Mouse (Mus musculus) gastrocnemius, adult 18-20 months (tissue): Measurements from ENCODE around the gene Flt1. TPM values are rescaled to one million over a fixed set of nuclear protein-coding genes. Genes with fewer than 3 reads are reported as not detected.

Experiments used
- DNase-seq: peaks from one replicate; pipeline ENCODE4 v3.0.0; 2021; ENCODE audit warnings: low spot score
- total RNA-seq, 2 experiments: library from RNA; stranded (reverse); gene quantifications; 2 replicates each; pipeline ENCODE4 v1.2.3; 2021

Flt1 gene
- total RNA-seq, 2 experiments from 2014 or later, result 25.8 to 28.7 TPM

DNA sequence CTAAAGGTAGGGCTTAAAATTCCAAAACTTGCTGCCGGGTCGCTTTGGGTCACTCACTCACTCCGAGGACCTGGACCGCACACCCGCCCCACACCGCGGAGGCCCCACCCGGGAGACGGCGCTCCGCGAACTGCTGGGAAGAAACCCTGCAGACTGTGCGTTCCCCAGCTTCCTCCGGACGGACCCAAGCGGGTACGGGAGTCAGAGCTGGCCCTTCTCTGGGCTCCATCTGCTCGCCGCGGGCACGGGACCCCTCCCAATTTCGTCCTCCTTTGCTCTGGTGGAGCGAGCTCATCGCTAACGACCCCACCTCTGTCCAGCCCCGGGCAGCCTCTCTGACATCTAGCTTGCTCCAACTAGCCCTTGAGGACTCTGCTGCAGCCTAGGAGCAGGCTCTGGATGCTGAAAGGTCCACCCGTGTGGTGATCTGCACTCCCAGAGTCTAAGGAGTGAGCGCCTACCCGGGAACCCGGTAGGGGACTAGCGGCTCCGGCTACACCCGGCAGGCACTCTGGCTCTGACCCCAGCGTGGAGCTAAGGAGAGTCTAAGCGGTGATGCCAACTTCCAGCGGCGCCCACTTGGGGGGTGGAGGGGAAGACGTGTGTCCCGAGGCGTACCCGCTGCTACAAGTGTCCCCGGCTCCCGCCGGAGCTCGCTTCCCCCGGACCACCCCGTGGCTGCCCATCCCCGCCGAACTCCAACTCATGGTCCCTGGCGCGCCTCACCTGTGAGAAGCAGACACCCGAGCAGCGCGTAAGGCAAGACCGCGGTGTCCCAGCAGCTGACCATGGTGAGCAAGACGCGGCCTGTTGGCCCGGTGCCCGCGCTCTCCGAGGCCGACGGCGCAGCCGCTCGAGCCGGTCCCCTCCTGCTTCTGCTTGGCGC lies 623 bp downstream of the Flt1 start:
- peak; percentile 21 for DNase-seq

DNA sequence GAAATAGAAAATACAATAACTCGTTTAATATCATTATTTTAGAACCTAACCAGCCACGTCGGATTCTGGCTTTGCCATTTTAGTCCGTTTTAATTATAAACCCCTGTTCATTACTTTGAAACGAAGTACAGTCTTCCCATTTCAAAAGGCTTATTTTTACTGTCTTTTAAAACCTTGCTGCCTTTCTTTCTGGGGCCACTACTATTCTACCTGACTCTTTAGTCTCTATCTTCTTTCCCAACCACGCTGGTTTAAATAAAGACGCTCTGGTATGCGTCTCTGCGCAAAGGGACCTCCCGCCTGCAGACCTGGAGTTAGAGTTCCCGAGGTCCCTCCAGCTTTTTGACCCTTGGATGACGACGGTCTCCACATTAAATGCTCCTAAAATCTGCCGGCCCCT lies 1.4 kb downstream of the Flt1 start:
- DNase-seq, result no peak

DNA sequence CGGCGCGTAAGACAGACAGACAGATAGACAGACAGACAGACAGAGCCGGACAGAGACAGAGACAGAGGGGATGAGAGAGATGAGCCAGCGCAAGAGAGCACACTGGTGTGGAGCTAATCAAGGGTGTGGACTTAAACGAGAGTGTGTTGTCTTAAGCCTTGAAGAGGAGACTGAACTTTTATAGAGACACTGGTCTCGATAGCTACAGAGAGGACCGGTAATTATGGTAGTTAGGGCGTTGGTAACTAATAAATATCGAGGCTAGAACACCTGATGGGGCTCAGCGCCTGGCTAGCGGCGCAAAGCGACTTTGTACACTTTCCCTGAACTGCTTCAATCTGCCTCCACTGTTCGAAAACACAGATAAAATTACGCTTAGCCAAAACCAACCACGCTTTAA lies 2.0 kb downstream of the Flt1 start:
- no peak for DNase-seq

DNA sequence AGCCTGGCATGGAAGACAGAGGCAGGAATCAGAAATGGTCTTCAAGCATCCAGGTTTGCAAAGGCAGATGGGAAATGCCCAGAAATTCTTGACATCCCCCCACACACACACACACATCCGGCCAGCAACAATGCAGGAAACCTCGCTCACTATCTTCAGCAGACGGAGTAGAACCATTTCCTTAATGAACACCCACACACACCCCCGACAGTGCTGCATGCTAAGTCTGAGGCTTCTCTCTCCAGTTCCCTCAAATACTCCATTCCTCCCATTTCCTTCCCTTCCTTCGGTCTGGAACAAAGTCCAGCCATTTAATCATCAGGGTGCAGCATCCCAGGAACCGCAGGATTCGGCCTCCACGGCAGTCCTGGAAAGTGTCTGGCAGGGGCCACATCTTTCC lies 4.4 kb downstream of the Flt1 start:
- DNase-seq, result no peak

DNA sequence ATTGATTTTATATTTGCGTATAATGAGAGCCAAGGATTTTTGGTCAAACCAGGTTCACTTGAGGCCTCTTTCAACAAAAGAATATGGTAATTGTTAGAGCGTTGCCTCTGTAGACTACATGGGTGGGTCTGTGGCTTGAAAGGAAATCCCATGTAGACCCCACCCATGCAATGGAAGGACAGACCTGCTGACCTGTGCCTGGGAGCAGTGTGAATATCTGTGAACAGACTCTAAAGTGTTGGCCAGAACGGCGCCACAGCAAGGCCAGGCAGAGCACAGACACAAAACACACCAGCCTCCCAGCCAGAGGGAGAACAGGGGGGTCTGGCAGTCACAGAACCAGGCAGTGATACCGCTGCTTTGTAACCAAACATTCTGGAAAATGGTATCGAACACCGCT lies 7.5 kb downstream of the Flt1 start:
- no peak for DNase-seq

DNA sequence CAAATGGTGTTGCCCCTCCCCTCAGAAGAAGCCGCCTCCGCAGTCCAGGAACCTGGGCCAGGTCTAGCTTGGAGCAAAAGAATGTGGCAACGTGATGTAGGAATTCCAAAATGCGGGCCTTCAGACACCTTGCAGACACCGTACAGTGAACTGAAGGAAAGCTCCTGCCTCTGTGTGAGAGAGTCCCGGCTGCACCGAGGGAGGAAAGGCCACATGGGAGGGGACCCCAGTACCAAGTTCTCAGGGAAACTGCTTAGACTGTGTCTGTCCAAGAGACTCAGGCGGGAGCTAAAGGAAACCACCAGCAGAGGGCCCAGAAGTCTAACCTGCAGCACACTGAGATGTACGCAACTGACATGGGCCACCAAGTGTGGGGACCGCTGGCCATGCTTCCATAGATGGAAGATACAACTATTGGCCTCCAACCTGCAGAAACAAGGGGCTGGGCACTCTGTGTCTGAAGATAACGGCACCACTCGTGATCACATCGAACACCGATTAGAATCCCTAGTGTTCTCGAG lies 9.1 kb downstream of the Flt1 start:
- no peak for DNase-seq

DNA sequence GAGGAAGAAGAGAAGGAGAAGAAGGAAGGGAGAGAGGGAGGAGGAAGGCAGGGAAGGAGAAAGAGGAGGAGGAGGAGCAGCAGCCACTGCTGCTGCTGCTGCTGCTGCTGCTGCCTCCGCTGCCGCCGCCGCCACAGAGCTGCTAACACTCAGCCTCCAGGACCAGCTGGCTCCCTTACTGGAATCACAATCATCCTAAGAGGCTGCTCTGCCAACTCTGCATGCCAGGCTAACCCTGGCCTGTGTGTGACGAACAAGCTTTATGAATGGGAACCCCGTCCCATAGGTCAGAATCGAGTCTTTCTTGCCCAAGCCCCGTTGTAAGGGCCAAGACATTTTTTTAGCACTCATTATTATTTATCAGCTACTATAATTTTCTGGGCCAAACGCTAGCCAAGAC lies 9.5 kb downstream of the Flt1 start:
- no peak for DNase-seq

DNA sequence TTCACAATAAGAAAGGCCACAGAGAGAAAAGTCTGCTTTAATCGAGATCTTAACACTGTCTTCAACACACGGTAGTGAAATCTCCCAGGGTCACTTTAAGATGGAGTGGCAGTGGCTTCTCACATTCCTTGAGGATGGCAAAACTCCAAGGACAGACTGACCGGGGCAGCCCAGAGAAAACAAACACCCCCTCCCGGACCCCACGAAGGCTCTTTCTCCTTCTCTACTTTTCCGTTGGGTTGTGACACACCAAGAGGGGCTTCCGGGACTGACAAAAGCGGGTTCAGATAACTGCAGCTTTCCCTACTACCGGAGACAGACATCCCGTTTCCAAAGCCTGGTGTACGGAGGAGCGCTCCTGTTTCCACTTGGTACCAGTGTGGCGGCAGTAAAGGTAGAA lies 10.4 kb downstream of the Flt1 start:
- DNase-seq, result no peak

DNA sequence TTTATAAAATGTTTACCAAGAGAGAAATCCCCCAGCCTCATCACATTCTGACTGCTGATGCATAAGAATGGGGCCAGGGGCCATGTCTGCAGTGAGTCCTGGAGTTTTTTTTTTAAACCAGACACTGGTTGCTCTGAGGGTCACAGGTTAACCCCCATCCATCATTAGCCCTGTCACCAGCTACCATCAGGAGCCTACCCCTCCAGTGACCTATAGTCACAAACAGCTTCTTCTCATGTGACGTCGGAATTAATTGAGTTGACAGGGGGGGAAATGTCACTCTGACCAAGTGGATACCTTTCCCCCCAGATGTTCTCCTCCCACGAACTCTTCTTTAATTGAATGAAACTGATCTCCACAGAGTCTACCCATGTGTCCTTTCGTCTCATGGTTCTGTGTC lies 17.3 kb downstream of the Flt1 start:
- no peak for DNase-seq

DNA sequence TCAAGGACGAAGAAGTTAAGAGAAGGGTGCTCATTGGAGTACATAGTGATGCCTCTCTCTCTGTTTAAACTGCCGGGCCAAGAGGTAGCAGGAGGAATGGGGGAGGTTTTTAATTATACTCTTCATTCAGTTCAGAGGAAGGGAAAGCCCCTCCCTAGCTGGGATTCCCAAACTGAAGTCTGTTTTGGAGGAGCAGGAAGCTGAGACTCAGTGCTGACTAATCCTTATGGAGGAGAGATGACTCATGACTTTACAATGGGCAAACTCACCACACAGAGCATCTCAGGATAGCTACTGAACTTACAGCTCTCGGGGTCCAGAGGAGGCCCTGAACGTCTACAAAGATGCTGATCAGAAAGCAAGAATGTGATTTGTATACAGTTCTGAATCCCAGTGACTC lies 18.3 kb downstream of the Flt1 start:
- DNase-seq, result no peak

DNA sequence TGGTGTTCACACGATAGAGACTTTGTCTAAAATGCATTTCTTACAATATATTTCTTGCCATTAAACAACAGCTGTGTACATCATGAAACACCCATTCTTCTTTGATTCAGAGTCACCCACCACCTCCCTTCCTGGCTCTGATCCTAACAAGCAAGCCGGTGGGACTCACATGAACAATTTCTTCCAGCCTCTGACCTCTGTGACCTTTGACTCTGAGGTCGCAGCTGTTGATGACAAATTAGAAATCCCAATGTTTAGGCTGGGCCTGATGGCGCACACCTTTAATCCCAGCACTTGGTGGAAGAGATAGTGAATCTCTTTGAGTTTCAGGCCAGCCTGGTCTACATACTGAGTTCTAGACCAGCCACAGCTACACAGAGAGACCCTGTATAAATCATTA lies 20.9 kb downstream of the Flt1 start:
- DNase-seq, result no peak

DNA sequence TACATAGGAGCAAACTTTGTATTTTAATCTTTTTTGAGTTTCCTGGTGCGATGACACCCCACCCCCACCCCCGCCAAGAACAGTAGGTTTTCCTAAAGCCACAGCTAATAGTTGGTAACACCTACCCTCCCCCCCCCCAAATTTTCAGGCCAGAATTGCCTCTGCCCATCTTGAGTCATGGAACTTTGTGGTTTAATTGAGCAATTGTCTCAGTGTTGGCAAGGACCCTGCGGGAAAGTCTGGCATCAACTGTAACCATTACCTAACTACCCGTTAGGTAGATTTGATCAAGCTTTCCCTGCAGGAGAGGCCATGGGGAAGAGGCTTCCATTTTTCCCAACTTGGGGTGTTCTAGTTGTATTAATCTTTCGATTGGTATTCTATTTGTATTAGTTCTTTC lies 23.4 kb downstream of the Flt1 start:
- DNase-seq, result no peak

DNA sequence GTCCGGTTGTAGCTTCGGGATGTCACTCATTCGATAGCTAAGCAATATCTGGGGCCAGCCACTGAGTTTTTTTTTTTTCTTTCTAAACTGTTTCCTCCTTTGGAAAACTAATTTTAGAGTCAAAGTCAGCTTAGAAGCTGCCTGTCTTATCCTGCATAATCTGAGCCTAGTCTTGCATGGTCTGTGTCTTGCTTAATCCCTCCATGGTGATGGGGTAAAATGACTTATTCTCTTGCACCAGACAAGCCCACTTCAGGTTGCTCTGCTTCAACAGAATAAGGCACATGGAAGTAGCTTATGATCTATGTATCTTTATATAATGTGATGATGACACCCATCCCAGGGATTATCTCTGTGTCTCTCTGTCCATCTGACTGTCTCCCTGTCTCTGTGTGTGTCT lies 24.8 kb downstream of the Flt1 start:
- DNase-seq, result no peak

DNA sequence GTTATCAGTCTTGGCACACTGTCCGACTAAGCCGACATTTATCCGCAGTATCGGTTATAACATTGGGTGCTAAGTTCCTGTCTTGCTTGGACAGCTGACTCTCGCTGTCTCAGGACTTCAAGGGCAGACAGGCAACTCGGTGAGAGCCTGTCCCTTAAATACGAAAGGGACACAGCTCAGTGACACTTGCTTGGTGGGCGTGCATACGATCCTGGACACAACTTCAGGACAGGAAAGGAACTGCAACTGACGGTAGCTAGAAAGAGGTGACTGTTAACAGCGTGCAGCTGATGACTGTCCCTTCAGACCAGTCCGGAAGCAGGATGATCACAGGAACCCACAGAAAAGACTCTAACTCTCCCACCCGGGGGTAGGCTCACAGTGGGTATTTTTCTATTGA lies 27.8 kb downstream of the Flt1 start:
- DNase-seq, result no peak

DNA sequence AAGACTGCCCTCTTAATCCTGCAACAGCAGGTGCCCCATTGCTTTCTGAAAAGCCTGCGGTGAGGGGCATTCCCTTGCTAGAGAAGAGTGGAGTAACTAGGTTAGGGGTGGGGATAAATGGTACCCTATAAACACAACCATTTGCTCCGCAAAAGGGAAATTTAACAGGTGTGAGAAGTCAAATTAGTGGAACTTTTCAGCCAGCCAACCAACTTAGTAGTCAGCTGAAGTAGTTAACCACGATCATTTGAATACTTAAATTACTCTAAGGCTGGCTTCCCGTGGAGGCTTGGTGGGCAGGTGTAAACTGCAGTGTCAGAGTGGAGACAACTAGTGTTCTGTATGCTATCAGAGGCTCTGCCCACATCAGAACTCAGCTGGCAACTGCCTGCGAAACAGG lies 28.6 kb downstream of the Flt1 start:
- no peak for DNase-seq

DNA sequence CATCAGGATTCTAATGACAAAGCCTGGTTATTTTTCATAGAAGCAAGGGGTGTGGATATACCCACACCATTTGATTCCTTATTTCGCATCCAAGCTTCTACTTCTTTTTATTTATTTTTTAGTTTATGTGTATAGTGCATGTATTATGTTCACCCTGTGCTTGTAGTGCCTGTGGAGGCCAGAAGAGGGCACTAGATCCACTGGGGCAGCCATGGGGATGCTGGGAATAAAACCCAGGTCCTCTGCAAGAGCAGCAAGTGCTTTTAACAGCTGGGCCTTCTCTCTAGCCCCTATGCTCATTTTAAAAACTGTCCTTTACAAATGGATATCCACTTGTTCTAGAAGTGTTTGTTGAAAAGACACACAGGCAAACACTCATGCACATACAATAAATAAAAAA lies 33.2 kb downstream of the Flt1 start:
- DNase-seq, result no peak

DNA sequence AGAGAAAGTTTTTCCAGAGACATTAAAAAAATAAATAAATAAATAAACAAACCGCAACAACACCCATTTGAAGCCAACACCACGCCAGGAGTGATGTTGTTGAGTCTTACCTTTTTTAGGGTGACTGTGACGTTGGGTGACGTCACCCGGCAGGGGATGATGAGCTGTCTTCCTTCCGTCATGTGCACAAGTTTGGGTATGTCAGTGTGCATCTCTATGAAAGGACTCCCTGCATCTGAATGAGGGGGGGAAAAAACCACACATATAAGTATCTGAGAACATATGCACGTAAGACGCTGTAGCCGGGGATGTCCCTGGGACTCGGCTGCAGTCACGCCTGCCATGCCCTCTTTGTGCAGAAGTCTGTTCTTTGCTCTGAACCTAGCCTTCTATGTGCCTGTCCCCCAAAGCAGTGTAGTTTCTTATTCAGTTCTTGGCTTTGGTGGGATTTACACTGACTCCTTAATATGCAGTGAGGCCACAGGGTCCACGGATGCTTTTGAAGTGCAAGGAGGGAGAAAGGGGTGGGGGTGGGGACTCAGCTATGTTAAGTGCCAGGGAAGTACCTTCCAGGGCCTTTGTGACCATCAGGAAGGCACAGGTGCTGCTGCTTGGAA lies 42.0 kb downstream of the Flt1 start:
- no peak for DNase-seq

DNA sequence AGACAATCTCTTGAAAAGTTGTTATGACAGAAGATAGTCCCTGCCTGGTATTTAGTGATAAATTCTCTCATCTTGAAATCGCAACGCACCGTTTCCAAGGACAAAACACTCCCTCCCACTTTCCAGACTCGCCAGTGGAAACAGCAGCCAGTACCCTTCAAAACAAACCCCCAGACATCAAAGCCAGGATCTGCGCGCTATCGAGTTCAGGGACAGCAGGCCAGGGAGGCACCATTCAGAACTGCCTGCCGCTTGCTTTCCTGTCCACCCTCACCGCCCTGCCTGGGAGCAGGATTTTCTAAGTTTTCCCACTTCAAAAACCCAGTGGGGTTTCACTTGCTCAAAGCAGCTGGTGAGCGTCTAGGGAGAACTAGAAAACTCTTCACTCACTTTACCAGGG lies 44.6 kb downstream of the Flt1 start:
- DNase-seq, result no peak

DNA sequence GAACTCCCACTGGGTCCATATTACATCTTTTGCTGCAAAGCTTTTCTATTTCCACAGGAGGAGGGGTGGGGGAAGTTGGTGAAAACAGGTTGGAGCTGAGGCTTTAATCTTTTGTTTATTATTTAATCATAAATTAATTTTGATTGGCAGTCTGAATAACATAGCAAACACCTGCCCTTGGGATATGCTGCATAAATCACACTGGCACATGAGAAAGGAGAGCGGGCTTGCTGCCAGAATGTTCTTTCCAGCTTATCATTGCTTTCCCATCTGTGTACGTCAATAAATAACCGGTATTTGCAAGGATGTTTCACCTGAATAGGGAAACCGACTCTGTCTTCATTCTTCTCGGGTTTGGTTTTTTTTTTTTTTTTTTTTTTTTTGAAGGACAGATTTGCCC lies 45.1 kb downstream of the Flt1 start:
- DNase-seq, result no peak

DNA sequence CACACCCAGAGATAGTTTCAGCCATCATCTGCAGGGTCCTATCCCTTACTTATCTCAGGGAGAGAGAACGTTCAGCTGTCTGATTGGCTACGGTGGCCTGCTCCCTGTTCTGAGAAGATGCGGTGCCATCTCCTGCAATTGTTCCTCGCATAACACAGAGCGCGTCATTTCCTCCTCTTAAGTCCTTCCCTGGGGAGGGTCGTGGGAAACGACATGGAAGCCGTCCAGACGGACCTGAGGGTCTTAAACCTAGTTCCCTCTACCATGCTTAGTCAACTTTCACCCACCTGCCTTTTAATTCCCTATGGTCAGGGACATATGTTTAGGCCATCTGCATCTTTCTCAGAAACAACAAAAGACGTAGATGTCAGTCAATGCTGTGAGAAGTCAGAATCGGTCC lies 46.5 kb downstream of the Flt1 start:
- DNase-seq, result no peak

DNA sequence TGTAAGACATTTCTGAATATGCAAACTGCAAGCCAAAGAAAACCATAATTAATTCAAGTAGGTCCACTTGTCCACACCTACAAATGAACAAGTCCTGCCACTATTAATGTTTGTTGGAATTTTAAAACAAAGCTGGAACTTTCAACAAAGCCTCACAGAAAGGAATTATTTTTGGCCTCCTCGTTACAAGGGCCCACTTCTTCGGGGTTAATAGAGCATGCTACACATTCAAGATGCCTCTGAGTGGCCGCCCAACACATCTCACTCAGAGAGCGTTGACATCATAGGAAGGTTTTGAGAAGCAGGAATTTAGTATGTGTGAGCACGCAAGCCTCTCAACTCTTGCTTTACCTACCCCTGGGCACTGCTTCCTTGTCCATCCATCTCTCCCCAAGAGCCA lies 50.0 kb downstream of the Flt1 start:
- DNase-seq, result no peak

DNA sequence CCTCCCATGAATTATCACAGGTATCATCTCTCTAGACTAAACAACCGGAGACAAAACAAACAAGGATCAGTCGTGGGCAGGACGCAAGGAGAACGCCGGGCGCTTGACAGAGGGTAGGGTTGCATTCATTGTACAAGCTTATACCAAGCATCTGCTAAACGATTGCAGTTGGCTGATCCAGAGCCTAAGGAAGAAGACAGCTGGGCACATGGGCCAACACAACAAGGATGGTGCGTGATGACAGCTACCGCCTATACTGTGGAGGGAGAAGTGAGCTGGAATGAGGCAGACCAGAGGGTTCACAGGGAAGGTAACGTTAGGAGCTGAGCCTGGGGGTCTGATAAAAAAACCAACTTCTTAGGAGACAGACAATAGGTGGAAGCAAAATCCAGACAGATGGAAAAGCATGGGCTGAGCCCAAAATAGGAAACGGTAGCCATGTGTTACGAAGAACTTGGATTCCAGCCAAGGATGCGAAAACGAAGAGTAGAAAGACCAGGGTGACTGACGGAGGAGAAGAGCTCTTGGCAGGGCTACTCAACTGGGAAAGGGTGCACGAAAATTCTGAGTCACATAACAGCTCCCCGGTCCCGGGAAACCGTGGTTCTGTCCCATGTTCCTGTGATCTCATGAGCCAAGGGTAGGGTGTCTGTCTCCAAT lies 53.9 kb downstream of the Flt1 start:
- DNase-seq, result no peak
